Mouse (Mus musculus) lung, postnatal 0 days (tissue): ENCODE data around the gene Oas1c.
"Not testable (repeated sequence)": the region's sequence is repeated elsewhere in the genome, so short reads cannot be mapped to it uniquely, and the experiment has no call there.

Source experiments
- CTCF ChIP-seq: IDR thresholded peaks from 2 replicates; pipeline ENCODE4 v1.5.1; 2016; ENCODE audit warnings: antibody characterized with exemption, mild to moderate bottlenecking
- EP300 ChIP-seq: IDR thresholded peaks from 2 replicates; pipeline ENCODE4 v1.6.1; 2016; ENCODE audit warnings: antibody characterized with exemption, mild to moderate bottlenecking, control low read depth

- TF ChIP-seq CTCF, EP300: not testable (repeated sequence)
Measured at GRCm38 (mm10) chr5:120795480-120796034, 16.8 kb downstream of the Oas1c start, which contains the start of gene Oas1e.
